Mouse (Mus musculus) kidney, postnatal 4 days (tissue): ENCODE measurements at regions not wholly inside any gene's neighbourhood (a gene's known extent, or its start where the extent isn't known, plus 50 kb on each side); places are given as distances from the start of the nearest gene placed in this dataset.
A peak's percentile ranks its signal among the peaks of the same experiment; 100 is the strongest.

Source experiments
- DNase-seq, 2 experiments: peaks; one replicate each; pipeline ENCODE4 v3.0.0; 2021; ENCODE audit warnings: mixed read lengths in 2 of 2

DNA sequence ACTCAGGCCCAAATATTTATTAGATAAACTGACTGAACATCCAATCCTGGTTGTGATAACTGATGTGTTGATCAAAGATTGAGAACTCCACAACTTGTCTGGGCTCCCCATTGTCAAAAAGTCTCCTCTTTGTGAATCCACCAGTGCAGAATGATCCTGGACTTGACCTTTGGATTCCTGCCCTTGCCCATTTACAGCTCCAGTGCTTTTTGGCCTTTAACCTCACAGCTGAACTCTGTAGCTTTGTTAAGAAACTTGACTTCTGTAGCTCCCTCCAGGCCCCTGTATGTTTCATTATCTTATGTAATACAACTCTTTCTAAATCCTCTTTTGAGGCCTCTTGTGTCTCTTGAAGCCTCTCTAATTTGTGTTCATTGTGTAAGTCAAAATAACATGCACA, 1873.5 kb downstream of the Pcdh9 start:
- no peak for DNase-seq

GRCm38 (mm10) chr14:91991290-91991689, 1899.2 kb downstream of the Pcdh9 start:
- DNase-seq = peak in 1 of 2 experiments; percentile 9
